Mouse (Mus musculus) forebrain, embryonic 10.5 days (tissue): ENCODE results near the gene Supt4a. TPM values are rescaled to one million over a fixed set of nuclear protein-coding genes. Genes with fewer than 3 reads are reported as not detected.
A peak's percentile ranks its signal among the peaks of the same experiment; 100 is the strongest.

Experiments used
- DNase-seq: peaks from one replicate; pipeline ENCODE4 v3.0.0-alpha.2; 2017; ENCODE audit warnings: low spot score; ENCODE audit errors: extremely low spot score
- H3K27ac ChIP-seq: fragments of 300-500 bp; sonication (generic); 2 replicates; pipeline ENCODE4 v1.5.1; 2016; ENCODE audit warnings: mild to moderate bottlenecking
- H3K27me3 ChIP-seq: fragments of 300-500 bp; sonication (generic); 2 replicates; pipeline ENCODE4 v1.6.1; 2016; ENCODE audit warnings: mild to moderate bottlenecking; ENCODE audit not compliant: poor library complexity, severe bottlenecking
- H3K36me3 ChIP-seq: fragments of 300-500 bp; sonication (generic); replicated peaks from 2 replicates; pipeline ENCODE4 v1.6.1; 2016; ENCODE audit warnings: mild to moderate bottlenecking, moderate library complexity
- H3K4me1 ChIP-seq: fragments of 300-500 bp; sonication (generic); 2 replicates; pipeline ENCODE4 v1.6.1; 2016
- H3K4me3 ChIP-seq: fragments of 300-500 bp; sonication (generic); 2 replicates; pipeline ENCODE4 v1.5.1; 2016; ENCODE audit warnings: mild to moderate bottlenecking, moderate library complexity
- H3K9me3 ChIP-seq: fragments of 300-500 bp; sonication (generic); 2 replicates; pipeline ENCODE4 v1.6.1; 2016; ENCODE audit warnings: mild to moderate bottlenecking, moderate library complexity
- WGBS: fragments of 180-500 bp; shearing (Covaris S2); methylation state at CpG from one replicate; pipeline ENCODE4 v1.1.7; 2016; 5-methylcytosine and 5-hydroxymethylcytosine counted together
- polyA plus RNA-seq: library from polyadenylated mRNA; unstranded; fragments of >200 nt; fragmentation: Nextera tagmentation; extraction: Ambion mirVana; gene quantifications from 2 replicates; pipeline ENCODE4 v1.2.1, GENCODE M21; 2016

The Supt4a gene
- polyA plus RNA-seq = 153 and 160 TPM in 2 replicates

DNA sequence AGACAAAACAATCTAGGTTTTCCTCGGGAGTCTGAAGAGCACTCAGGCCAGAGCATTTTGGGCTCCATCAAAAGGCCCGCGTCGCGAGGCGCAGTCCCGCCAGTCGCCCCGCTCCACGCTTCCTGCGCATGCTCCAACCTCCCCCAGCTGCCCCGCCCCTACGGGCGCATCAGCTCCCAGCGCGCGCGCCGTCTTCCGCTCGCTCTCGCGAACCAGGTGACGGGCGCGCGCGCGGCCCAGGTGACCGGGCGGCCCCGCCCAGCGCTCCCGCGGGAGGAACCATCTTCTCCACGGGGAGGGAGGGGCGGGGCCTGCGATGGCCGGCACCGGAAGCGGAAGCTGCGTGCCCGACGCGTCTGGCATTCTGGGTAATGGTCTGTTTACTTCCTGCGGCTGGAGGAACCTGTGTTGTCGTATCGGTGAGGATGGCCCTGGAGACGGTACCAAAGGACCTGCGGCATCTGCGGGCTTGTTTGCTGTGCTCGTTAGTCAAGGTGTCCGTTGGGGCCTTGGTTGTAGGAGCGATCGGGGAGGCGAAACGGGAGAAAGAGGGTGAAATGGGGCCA is at the start of gene Supt4a:
Gene Supt4a (plus strand): TSS at position 378 of the 566 bp plus-strand sequence.
- H3K36me3 ChIP-seq = peaks cover 30% of the 10 kb centered on the region
- peak; percentile 93 for DNase-seq
- peaks cover 37% of the 10 kb centered on the region for H3K4me1 ChIP-seq
- H3K4me3 ChIP-seq = peak within 1 kb of the TSS; percentile 85
- peak within 1 kb of the TSS; percentile 89 for H3K27ac ChIP-seq
- H3K9me3 ChIP-seq = no peaks in the 10 kb centered on the region
- H3K27me3 ChIP-seq = peaks cover 35% of the 10 kb centered on the region
- WGBS = under 1% methylated on average over 57 of the region's 57 CpGs

DNA sequence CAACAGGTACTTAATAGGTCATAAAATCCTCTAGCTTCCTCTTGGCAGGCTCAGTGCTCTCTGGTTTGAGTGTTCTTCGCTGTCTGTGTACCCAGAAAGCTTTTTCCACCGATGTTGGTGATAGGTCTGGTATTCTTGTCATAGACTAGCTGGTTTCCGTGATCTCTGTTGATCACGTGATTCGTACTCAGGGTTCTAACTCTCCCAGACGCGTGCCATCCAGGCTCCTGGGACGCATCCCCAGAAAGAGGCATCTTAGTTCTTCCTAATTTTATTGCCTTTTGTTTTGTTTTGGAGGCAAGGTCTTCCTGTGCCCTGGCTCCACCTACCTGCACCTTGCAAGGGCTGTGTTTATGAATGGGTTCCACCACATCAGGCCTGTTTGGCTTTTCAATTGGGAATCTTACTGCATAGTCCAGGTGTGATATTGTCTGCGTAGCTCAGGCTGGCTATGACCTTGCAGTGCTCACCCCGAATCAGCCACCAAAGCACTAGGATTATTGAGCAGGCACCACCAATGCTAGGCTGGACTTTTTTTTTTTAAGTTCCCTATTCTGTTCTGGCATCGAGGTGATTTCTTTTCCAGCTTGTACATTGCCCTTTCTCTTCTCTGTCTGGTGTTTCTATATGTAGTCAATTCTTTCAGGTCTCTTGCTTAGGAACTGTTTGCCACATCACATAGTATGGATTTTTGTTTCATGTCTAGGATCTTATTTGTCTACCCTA is 48.7 kb upstream of the Supt4a start:
- H3K36me3 ChIP-seq = no peaks in the 10 kb centered on the region
- DNase-seq = no peak
- H3K4me1 ChIP-seq = peaks cover 19% of the 10 kb centered on the region
- H3K27ac ChIP-seq = no peak overlapping the region
- 92% methylated on average over 11 of the region's 11 CpGs for WGBS
- no peaks in the 10 kb centered on the region for H3K9me3 ChIP-seq
- H3K4me3 ChIP-seq = no peak overlapping the region
- H3K27me3 ChIP-seq = no peaks in the 10 kb centered on the region

DNA sequence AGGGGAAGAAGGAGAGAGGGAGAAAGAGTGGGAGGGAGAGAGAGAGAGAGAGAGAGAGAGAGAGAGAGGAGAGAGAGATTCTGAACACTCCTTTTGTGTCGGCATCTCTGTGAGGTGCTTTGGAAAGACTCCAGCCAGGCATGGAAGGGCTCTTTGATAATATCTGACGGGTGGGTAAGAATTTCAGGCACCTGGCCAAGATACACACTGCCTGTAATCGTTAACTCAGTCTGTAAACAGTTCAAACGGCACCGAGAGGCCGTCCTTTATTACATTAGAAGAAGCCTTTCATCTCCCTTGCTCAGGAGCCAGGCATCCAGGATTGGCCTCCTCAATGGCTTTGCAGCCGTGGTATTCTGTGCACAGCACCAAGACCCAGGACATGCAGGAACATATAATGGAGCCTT is 47.9 kb upstream of the Supt4a start:
- no peaks in the 10 kb centered on the region for H3K9me3 ChIP-seq
- peak overlapping the region; percentile 26; the same call in 1 of the 2 replicates for H3K27ac ChIP-seq
- H3K4me1 ChIP-seq = peaks cover 19% of the 10 kb centered on the region
- H3K27me3 ChIP-seq = no peaks in the 10 kb centered on the region
- H3K4me3 ChIP-seq = no peak overlapping the region
- no peaks in the 10 kb centered on the region for H3K36me3 ChIP-seq
- WGBS = 59% methylated on average over 7 of the region's 7 CpGs
- no peak for DNase-seq

DNA sequence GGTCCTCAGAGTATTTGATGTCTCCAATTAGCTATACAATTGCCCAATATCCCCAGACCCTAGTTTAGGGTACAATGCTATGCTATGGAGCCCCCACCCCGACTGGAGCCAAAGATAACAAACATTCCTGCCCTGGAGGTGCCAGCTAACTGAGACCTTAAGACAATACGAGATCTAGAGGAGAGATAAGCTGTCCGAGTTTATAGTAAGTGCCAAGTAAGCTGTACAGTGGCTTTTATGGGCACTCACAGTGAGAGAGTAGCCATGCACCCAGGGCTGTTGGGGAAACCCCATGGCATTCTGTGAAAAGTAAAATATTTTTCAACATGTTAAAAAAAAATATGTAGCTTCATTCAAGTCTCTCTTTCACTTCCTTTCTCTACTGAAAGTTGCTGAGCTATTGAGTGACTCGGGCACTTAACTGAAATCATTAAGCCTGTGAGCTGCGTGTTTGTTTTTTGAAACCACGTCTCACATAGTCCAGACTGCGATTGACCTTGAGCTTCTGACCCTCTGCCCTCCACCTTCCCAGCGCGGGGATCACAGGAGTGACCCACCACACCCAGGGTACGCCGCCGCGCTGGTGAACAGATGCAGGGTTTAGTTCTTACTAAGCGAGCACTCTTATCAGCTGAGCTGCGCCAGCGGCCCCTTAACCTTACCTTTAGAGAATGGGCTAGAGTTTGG is 47.2 kb upstream of the Supt4a start:
- no peak for DNase-seq
- Histone ChIP-seq H3K9me3 (no peaks in the 10 kb centered on the region), H3K27me3 (no peaks in the 10 kb centered on the region), H3K4me1 (peaks cover 19% of the 10 kb centered on the region), H3K4me3 (no peak overlapping the region), H3K27ac (peak overlapping the region; percentile 26; the same call in 1 of the 2 replicates), H3K36me3 (no peaks in the 10 kb centered on the region)
- 83% methylated on average over 16 of the region's 16 CpGs for WGBS

DNA sequence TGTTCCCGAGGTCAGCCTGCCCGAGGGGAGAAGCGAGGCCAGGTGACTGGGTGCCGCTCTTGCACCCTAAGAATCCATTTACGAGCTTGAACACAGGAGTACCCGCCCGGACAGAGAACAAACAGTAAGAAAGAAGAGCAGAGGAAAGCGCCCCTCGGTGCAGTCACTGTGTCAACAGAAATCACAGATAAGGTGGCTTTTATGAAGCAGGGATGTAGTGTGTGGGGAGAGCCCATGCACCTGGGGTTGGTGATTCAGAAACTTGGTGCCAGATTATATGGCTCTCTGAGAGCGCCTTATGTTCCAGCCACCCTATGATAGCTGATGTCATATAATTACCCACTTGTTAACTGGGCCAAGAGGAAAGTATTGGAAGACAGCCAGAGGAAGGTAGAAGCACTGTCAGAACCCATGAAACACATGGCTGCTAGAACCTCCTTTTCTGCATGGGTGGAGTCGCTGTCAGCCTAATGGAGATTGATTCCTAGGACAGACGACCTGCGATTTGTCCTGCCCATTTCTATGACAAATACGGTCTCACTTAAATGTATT is 40.1 kb upstream of the Supt4a start:
- Histone ChIP-seq H3K27me3 (no peaks in the 10 kb centered on the region), H3K27ac (no peak overlapping the region), H3K4me1 (no peaks in the 10 kb centered on the region), H3K36me3 (no peaks in the 10 kb centered on the region), H3K9me3 (no peaks in the 10 kb centered on the region), H3K4me3 (no peak overlapping the region)
- no peak for DNase-seq
- WGBS = 87% methylated on average over 14 of the region's 14 CpGs

DNA sequence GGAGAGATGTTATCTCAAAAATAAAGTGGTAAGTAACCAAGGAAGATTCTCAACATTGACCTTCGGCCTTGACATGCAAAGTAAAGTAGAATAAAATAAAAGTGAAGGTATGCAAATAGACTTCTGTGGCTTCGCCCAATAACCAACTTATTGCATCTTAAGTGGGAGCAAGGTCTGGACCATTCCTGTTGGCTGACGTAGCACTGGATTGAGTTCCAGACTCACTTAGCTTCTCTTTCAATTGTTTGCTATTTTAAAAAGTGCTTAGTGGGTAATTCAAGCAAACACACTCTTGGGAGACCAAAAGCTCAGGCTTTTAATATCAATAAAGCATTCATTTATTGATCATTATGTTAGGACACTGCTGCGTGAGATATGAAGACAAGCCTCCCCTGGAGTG is 39.2 kb upstream of the Supt4a start:
- no peak for DNase-seq
- Histone ChIP-seq H3K27ac (no peak overlapping the region), H3K36me3 (no peaks in the 10 kb centered on the region), H3K4me1 (no peaks in the 10 kb centered on the region), H3K9me3 (no peaks in the 10 kb centered on the region), H3K4me3 (no peak overlapping the region), H3K27me3 (no peaks in the 10 kb centered on the region)
- 86% methylated on average over 4 of the region's 4 CpGs for WGBS

DNA sequence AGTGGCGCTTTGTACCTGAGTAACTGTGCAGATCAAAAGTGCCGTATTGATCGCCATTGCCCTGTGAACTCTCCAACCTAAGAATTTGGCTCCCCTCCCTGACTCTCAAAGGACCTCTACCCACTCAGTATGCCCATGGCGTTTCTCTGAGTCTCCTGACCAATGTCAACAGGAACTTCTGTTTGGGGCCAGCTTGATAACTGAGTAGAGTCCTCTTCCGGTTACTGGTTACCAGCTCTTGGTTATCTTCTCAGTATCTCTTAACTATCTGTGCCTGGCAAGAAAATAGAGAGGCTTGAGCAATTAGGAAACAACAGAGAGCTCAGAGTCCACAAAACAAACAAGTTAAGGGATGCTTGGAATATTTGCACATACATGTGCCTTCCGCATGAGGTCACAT is 36.2 kb upstream of the Supt4a start:
- Histone ChIP-seq H3K27me3 (no peaks in the 10 kb centered on the region), H3K4me3 (no peak overlapping the region), H3K36me3 (no peaks in the 10 kb centered on the region), H3K4me1 (no peaks in the 10 kb centered on the region), H3K27ac (no peak overlapping the region), H3K9me3 (no peaks in the 10 kb centered on the region)
- 88% methylated on average over 6 of the region's 6 CpGs for WGBS
- no peak for DNase-seq

DNA sequence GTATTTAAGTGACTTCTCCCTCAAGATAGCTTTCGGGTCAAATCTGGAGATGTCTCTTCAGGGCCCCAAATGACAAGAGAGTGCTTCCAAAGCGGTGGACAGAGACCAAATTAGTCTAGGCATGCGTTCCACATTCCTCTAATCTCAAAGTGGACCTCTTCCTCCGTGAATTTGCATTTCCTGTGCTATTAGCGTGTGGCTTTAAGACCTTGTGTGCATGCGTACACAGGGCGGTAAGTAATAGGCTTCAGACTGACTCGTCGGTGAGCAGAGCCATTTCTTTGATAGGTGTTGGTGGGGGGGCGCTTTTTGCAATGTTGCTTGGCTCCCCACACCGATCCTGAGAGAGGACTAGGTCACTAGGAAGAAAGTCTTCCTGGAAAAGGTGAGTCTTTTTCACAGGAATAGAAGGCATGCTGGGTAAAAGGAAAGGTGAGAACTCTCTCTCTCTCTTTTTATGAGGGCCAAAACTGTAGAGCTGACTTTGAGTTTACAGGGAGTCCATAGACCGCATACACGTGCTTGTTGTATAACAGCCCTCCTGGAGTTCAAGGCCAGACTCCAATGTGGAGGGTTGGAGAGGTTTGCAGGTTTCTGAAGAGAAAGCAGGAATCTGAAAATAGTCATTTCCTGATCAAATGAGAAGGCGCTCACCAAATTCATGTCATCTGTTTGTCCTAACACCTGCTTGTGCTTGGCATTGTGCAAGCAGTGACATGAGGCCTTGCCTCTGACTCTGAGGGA is 35.3 kb upstream of the Supt4a start:
- 90% methylated on average over 14 of the region's 14 CpGs for WGBS

DNA sequence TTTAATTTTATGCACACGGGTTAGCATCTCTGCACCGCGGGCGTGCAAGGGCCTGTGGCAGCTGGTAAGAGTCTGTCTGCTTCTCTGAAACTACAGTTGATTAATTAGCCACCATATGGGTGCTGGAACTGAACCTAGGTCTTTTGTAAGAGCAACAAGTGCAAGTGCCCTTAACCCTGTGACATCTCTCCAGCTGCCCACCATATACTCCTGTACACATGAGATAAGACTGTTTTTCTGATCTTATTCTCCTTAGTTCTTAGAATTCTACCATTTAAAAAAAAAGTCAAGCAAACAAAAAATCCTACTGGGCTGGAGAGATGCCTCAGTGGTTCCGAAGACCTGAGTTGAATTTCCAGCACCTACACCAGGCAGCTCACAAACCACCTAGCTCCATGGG is 33.7 kb upstream of the Supt4a start:
- 95% methylated on average over 5 of the region's 5 CpGs for WGBS
- Histone ChIP-seq H3K27ac (no peak overlapping the region), H3K36me3 (no peaks in the 10 kb centered on the region), H3K4me1 (peaks cover 13% of the 10 kb centered on the region), H3K9me3 (no peaks in the 10 kb centered on the region), H3K4me3 (no peak overlapping the region), H3K27me3 (peaks cover 8% of the 10 kb centered on the region)
- DNase-seq = no peak

More for the DNA sequence above, 35.3 kb upstream of the Supt4a start:
- no peaks in the 10 kb centered on the region for H3K36me3 ChIP-seq
- DNase-seq = no peak
- H3K4me3 ChIP-seq = no peak overlapping the region
- no peaks in the 10 kb centered on the region for H3K9me3 ChIP-seq
- no peaks in the 10 kb centered on the region; the same call in 1 of the 2 replicates for H3K4me1 ChIP-seq
- H3K27me3 ChIP-seq = no peaks in the 10 kb centered on the region
- H3K27ac ChIP-seq = no peak overlapping the region

DNA sequence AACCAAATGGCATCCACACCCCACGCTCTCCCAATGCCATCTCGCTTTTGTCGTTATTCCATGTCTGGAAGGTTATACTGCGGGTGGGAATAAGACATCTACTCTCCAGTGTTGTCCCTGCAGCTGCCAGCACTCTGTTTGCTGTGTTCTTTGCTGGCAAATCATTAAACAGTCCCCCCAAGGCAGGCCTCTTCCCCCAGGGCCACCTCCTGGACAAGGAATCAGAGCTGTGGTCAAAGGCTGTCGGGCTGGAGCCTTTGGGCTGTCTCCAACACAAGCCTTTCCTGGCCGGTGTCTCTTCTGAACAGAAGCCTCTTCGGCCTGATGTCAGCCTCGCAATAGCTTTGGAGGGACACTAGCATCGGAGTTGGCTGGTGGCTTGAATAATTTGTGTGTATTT is 33.1 kb upstream of the Supt4a start:
- H3K9me3 ChIP-seq = no peaks in the 10 kb centered on the region
- H3K4me3 ChIP-seq = no peak overlapping the region
- 91% methylated on average over 9 of the region's 9 CpGs for WGBS
- peaks cover 14% of the 10 kb centered on the region for H3K27me3 ChIP-seq
- DNase-seq = no peak
- peaks cover 17% of the 10 kb centered on the region for H3K4me1 ChIP-seq
- no peak overlapping the region for H3K27ac ChIP-seq
- H3K36me3 ChIP-seq = no peaks in the 10 kb centered on the region

DNA sequence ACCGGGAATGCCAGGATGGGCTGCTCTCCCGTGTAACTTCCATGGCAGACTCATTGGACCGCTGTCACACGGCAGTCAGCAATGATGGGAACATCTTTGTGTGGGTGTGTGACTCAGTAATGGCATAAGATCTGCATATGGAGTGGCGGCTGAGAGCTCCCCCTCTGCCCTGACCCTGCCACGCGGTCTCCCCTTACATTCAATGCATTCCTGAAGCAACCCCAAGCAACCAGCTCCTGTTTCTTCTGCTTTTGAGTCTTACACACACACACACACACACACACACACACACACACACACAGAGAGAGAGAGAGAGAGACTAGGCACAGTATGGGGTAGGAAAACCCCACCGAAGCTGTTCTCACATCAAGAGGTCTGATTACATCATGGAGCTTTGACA is 29.8 kb upstream of the Supt4a start:
- H3K27me3 ChIP-seq = peaks cover 39% of the 10 kb centered on the region
- peak overlapping the region; percentile 8; the same call in 1 of the 2 replicates for H3K27ac ChIP-seq
- 61% methylated on average over 8 of the region's 8 CpGs for WGBS
- DNase-seq = peak; percentile 33
- no peaks in the 10 kb centered on the region for H3K9me3 ChIP-seq
- H3K4me3 ChIP-seq = no peak overlapping the region
- H3K4me1 ChIP-seq = peaks cover 33% of the 10 kb centered on the region
- H3K36me3 ChIP-seq = no peaks in the 10 kb centered on the region

DNA sequence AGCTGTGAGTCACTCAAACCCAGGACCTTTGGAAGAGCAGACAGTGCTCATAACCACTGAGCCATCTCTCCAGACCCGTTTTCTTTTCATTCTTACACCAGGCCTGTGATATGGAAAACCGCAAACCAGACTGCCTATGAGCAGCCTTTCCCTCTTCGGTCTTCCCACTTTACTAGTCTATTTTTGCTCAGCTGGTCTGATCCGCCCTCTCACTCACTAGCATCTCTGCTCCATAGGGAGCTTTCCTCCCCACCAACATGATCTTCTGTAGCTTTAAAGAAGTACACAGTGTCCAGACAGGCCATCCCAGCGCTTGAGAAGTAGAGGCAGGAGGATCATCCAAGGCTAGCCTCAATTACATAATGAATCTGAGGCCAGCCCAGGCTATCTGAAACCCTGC is 28.4 kb upstream of the Supt4a start:
- 86% methylated on average over 5 of the region's 5 CpGs for WGBS
- no peaks in the 10 kb centered on the region for H3K36me3 ChIP-seq
- peaks cover 39% of the 10 kb centered on the region for H3K27me3 ChIP-seq
- no peak overlapping the region for H3K4me3 ChIP-seq
- H3K9me3 ChIP-seq = no peaks in the 10 kb centered on the region
- DNase-seq = no peak
- peaks cover 33% of the 10 kb centered on the region for H3K4me1 ChIP-seq
- no peak overlapping the region for H3K27ac ChIP-seq
